Mouse (Mus musculus) activated CD4-positive, CD25-positive, alpha-beta regulatory T cell, adult 9 weeks (primary cell): ENCODE data around the gene Pdzk1. TPM values are rescaled to one million over a fixed set of nuclear protein-coding genes. Genes with fewer than 3 reads are reported as not detected.

Experiments used
- polyA plus RNA-seq: library from polyadenylated mRNA; unstranded; fragments of 100-300 nt; shearing (Covaris generic); gene quantifications from one replicate; pipeline ENCODE4 v1.2.1, GENCODE M21; 2017

The Pdzk1 gene
- 0.24 TPM for polyA plus RNA-seq

DNA sequence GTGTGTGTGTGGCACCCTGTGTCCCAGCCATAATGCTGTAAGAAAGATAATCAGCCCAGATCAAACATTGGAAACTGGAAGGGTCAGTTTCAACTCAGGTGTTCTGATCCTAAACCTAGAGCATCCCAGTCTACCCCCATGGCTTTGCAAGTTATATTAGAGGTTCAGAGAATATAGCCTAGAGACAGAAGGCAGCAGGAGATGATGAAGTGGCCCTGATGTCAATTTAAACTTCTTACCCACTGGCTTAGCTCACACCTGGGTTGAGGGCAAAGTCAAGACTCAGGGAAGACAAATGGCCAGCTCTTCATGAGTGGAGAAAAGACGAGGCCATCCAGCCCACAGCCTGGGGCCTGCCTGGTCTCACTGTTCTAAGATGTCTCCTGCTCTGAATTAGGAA, at the start of gene Pdzk1, which contains the start of gene Cd160:
Gene Pdzk1, plus strand, starts transcription at position 301 of the 400 bp plus-strand sequence.
Gene Cd160, minus strand, starts transcription at position 368 of the 400 bp plus-strand sequence.

DNA sequence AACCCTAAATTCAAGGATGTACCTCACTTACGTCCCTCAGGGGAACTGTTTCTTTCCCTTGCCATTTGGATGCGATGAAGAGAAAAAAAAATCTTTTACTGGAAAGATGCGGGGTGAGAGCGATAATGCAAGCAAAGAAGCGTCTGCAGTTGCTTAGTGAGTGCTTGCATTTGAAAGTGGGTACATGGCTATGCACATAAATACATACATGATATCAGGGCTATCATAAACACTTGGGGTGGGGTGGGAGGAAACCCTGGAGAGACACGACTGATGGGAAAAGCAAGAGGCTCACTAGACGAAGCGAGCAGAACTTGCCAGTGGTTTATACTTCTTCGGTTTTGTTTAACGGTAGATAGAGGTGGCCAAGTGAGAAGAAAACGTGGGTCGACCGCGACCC, 75.3 kb downstream of the Pdzk1 start, which contains the start of gene Gja5:
Gene Gja5, plus strand, starts transcription at position 301 of the 400 bp plus-strand sequence.

DNA sequence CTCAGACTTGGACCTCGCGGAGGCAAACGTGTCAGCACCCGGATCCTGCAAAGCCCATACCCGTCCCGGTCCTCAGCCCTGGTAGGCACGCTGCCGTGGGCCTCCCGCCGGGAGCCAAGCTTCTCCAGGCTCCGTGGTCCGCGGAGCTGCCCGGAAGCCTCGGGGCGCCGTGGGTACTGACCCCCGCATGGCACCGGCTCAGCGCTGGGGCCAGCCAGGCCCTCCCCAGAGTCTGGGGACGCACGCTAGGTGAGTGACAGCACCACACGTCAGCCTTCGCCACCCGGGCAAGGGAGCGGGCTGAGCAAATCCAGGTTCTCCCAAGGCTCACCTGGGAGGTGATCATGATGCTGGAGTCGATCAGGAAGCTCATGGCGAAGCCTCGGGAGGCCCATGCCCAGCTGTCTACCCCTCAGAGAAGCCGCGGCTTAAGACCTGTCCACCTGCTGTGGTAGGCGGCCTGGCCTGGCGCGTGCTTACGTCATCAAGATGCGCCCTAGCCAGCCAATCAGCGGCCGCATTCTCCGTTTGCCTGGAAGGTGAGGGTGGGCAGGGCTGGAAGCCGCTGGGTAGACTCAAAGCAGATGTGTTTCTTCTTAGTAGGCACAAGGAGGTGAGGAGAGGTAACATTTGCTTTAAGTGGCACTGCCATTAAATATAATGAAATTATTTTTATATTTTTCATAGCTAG, 75.9 kb downstream of the Pdzk1 start, which contains the start of gene Gpr89:
Gene Gpr89, minus strand, starts transcription at position 496 of the 691 bp plus-strand sequence.

Other genes with a start within 250 kb of the Pdzk1 start
- 22.8 TPM for gene Polr3gl, start 235.1 kb upstream of the Pdzk1 start, polyA plus RNA-seq
- gene Ankrd34a, start 232.6 kb upstream of the Pdzk1 start, polyA plus RNA-seq: 0.17 TPM
- gene Lix1l, start 228.1 kb upstream of the Pdzk1 start, polyA plus RNA-seq: 0.26 TPM
- 270 TPM for gene Rbm8a, start 199.4 kb upstream of the Pdzk1 start, polyA plus RNA-seq
- gene Pex11b, start 193.9 kb upstream of the Pdzk1 start, polyA plus RNA-seq: 67.2 TPM
- gene Gm42957, start 193.8 kb upstream of the Pdzk1 start, polyA plus RNA-seq: not detected
- 0.28 TPM for gene Itga10, start 183.7 kb upstream of the Pdzk1 start, polyA plus RNA-seq
- 0.09 TPM for gene Ankrd35, start 159.2 kb upstream of the Pdzk1 start, polyA plus RNA-seq
- 22.6 TPM for gene Pias3, start 132.9 kb upstream of the Pdzk1 start, polyA plus RNA-seq
- gene Nudt17, start 120.7 kb upstream of the Pdzk1 start, polyA plus RNA-seq: 0.64 TPM
- 75.2 TPM for gene Polr3c, start 101.7 kb upstream of the Pdzk1 start, polyA plus RNA-seq
- gene Rnf115, start 101.6 kb upstream of the Pdzk1 start, polyA plus RNA-seq: 52.1 TPM
- gene Cd160, start 67 bp downstream of the Pdzk1 start, polyA plus RNA-seq: 23.3 TPM
- gene Gja5, start 75.4 kb downstream of the Pdzk1 start, polyA plus RNA-seq: 0.20 TPM
- gene Gpr89, start 76.1 kb downstream of the Pdzk1 start, polyA plus RNA-seq: 33.4 TPM
- not detected for gene Gja8, start 96.7 kb downstream of the Pdzk1 start, polyA plus RNA-seq